Mouse (Mus musculus) midbrain, embryonic 11.5 days (tissue): ENCODE measurements around the gene Tgm5. TPM values are rescaled to one million over a fixed set of nuclear protein-coding genes. Genes with fewer than 3 reads are reported as not detected.

Experiments
- ATAC-seq: fragments of 200-750 bp; cut with Nextera tagmentation; 2 replicates; pipeline ENCODE4 v1.8.0; 2017; ENCODE audit warnings: moderate TSS enrichment, moderate library complexity; ENCODE audit not compliant: low FRiP score
- DNase-seq: peaks from one replicate; pipeline ENCODE4 v3.0.0; 2015; ENCODE audit warnings: low spot score; ENCODE audit errors: missing footprints
- H3K27ac ChIP-seq: fragments of 300-500 bp; sonication (generic); 2 replicates; pipeline ENCODE4 v1.5.1; 2014; ENCODE audit warnings: low read depth, low read length
- H3K27me3 ChIP-seq: fragments of 300-500 bp; sonication (generic); 2 replicates; pipeline ENCODE4 v1.6.1; 2014; ENCODE audit warnings: mild to moderate bottlenecking, low read length, moderate library complexity, mixed read lengths; ENCODE audit not compliant: control insufficient read depth, insufficient read depth
- H3K36me3 ChIP-seq: fragments of 300-500 bp; sonication (generic); 2 replicates; pipeline ENCODE4 v1.6.1; 2014; ENCODE audit warnings: mild to moderate bottlenecking, low read length, moderate library complexity, mixed read lengths; ENCODE audit not compliant: control insufficient read depth, insufficient read depth
- H3K4me1 ChIP-seq: fragments of 300-500 bp; sonication (generic); 2 replicates; pipeline ENCODE4 v1.6.1; 2014; ENCODE audit warnings: low read length; ENCODE audit not compliant: control insufficient read depth, insufficient read depth
- H3K4me2 ChIP-seq: fragments of 300-500 bp; sonication (generic); 2 replicates; pipeline ENCODE4 v1.6.1; 2014; ENCODE audit warnings: mild to moderate bottlenecking, moderate library complexity
- H3K4me3 ChIP-seq: fragments of 300-500 bp; sonication (generic); 2 replicates; pipeline ENCODE4 v1.5.1; 2014; ENCODE audit warnings: low read depth, low read length
- H3K9ac ChIP-seq: fragments of 300-500 bp; sonication (generic); 2 replicates; pipeline ENCODE4 v1.6.1; 2014; ENCODE audit warnings: low read length
- H3K9me3 ChIP-seq: fragments of 300-500 bp; sonication (generic); 2 replicates; pipeline ENCODE4 v1.6.1; 2016; ENCODE audit warnings: low read length; ENCODE audit not compliant: control insufficient read depth
- WGBS: fragments of 180-500 bp; shearing (Covaris S2); extraction: QIAGEN DNeasy Blood & Tissue Kit; methylation state at CpG from one replicate; pipeline ENCODE4 v1.1.7; 2014; 5-methylcytosine and 5-hydroxymethylcytosine counted together
- polyA plus RNA-seq: library from polyadenylated mRNA; unstranded; fragments of >200 nt; fragmentation: Nextera tagmentation; extraction: Ambion mirVana; gene quantifications from 2 replicates; pipeline ENCODE4 v1.2.1, GENCODE M21; 2014

Tgm5 gene
- polyA plus RNA-seq, 1 experiment from 2014 or later: not detected

- H3K27me3 ChIP-seq: no peaks in the 10 kb centered on the region
- H3K9ac ChIP-seq: no peak overlapping the region
- no peaks in the 10 kb centered on the region for H3K9me3 ChIP-seq
- peaks cover 6% of the 10 kb centered on the region; the same call in 1 of the 2 replicates for H3K36me3 ChIP-seq
- H3K4me1 ChIP-seq: no peaks in the 10 kb centered on the region
- no peak overlapping the region for H3K4me3 ChIP-seq
- no peak overlapping the region for H3K4me2 ChIP-seq
- 89% methylated on average over 1 of the region's 1 CpGs for WGBS
- no peak overlapping the region for H3K27ac ChIP-seq
- DNase-seq (no peak), ATAC-seq (no peak)
Measured at GRCm38 (mm10) chr2:121017151-121017550, 68.5 kb downstream of the Tgm5 start.

- Histone ChIP-seq H3K4me2 (no peak overlapping the region), H3K9ac (no peak overlapping the region), H3K4me3 (no peak overlapping the region), H3K27ac (no peak overlapping the region), H3K27me3 (no peaks in the 10 kb centered on the region), H3K36me3 (peaks cover 6% of the 10 kb centered on the region; the same call in 1 of the 2 replicates), H3K4me1 (no peaks in the 10 kb centered on the region), H3K9me3 (no peaks in the 10 kb centered on the region)
- no peak for DNase-seq
- no peak for ATAC-seq
- 89% methylated on average over 9 of the region's 9 CpGs for WGBS
Measured at GRCm38 (mm10) chr2:121016226-121016625, 69.4 kb downstream of the Tgm5 start.

- Histone ChIP-seq H3K4me3 (no peak overlapping the region), H3K27me3 (no peaks in the 10 kb centered on the region), H3K4me2 (no peak overlapping the region), H3K9ac (no peak overlapping the region), H3K9me3 (no peaks in the 10 kb centered on the region), H3K4me1 (no peaks in the 10 kb centered on the region), H3K36me3 (peaks cover 6% of the 10 kb centered on the region; the same call in 1 of the 2 replicates), H3K27ac (no peak overlapping the region)
- DNase-seq (no peak), ATAC-seq (no peak)
- WGBS: 76% methylated on average over 2 of the region's 2 CpGs
Measured at GRCm38 (mm10) chr2:121015507-121015906, 70.1 kb downstream of the Tgm5 start.

- Histone ChIP-seq H3K9me3 (no peaks in the 10 kb centered on the region), H3K36me3 (peaks cover 5% of the 10 kb centered on the region; the same call in 1 of the 2 replicates), H3K9ac (no peak overlapping the region), H3K4me2 (no peak overlapping the region), H3K27ac (no peak overlapping the region), H3K4me3 (no peak overlapping the region), H3K4me1 (peaks cover 10% of the 10 kb centered on the region; the same call in 1 of the 2 replicates), H3K27me3 (no peaks in the 10 kb centered on the region)
- no peak for DNase-seq
- 87% methylated on average over 9 of the region's 9 CpGs for WGBS
- no peak for ATAC-seq
Measured at GRCm38 (mm10) chr2:121012676-121013075, 73.0 kb downstream of the Tgm5 start.

- DNase-seq (no peak), ATAC-seq (no peak)
- Histone ChIP-seq H3K9me3 (no peaks in the 10 kb centered on the region), H3K4me3 (peak overlapping the region; percentile 76), H3K4me1 (peaks cover 10% of the 10 kb centered on the region; the same call in 1 of the 2 replicates), H3K4me2 (peak overlapping the region; percentile 74), H3K36me3 (no peaks in the 10 kb centered on the region), H3K27ac (no peak overlapping the region), H3K9ac (peak overlapping the region; percentile 72; the same call in 1 of the 2 replicates), H3K27me3 (no peaks in the 10 kb centered on the region)
- 31% methylated on average over 5 of the region's 5 CpGs for WGBS
Measured at GRCm38 (mm10) chr2:121009071-121009677, 76.5 kb downstream of the Tgm5 start.

GRCm38 (mm10) chr2:121008664-121009007 is 77.0 kb downstream of the Tgm5 start:
- Histone ChIP-seq H3K9me3 (no peaks in the 10 kb centered on the region), H3K4me3 (peak overlapping the region; percentile 76), H3K9ac (peak overlapping the region; percentile 72), H3K36me3 (no peaks in the 10 kb centered on the region), H3K4me2 (peak overlapping the region; percentile 74), H3K27ac (0 out of 2 replicates have a peak overlapping the region, but pooled peaks have one; percentile 22), H3K27me3 (no peaks in the 10 kb centered on the region), H3K4me1 (peaks cover 10% of the 10 kb centered on the region; the same call in 1 of the 2 replicates)
- no peak; the same call in 1 of the 2 replicates for ATAC-seq
- DNase-seq: no peak
- 2% methylated on average over 12 of the region's 12 CpGs for WGBS

- Histone ChIP-seq H3K36me3 (no peaks in the 10 kb centered on the region), H3K4me1 (peaks cover 10% of the 10 kb centered on the region; the same call in 1 of the 2 replicates), H3K4me2 (peak within 1 kb of the TSS; percentile 74), H3K9ac (peak within 1 kb of the TSS; percentile 72), H3K9me3 (no peaks in the 10 kb centered on the region), H3K4me3 (peak within 1 kb of the TSS; percentile 76), H3K27me3 (no peaks in the 10 kb centered on the region), H3K27ac (peak within 1 kb of the TSS; percentile 22; the same call in 1 of the 2 replicates)
- WGBS: 2% methylated on average over 34 of the region's 34 CpGs
- DNase-seq (peak; percentile 97), ATAC-seq (peak; percentile 97)
Measured at GRCm38 (mm10) chr2:121007925-121008663, 77.5 kb downstream of the Tgm5 start, which contains the start of gene Ccndbp1. TSS of gene Ccndbp1 (plus strand) at chr2:121008403.

GRCm38 (mm10) chr2:121006986-121007385 is 78.7 kb downstream of the Tgm5 start:
- H3K9me3 ChIP-seq: no peaks in the 10 kb centered on the region
- peaks cover 10% of the 10 kb centered on the region; the same call in 1 of the 2 replicates for H3K4me1 ChIP-seq
- DNase-seq: no peak
- H3K27ac ChIP-seq: no peak overlapping the region
- H3K9ac ChIP-seq: no peak overlapping the region
- 86% methylated on average over 1 of the region's 1 CpGs for WGBS
- H3K36me3 ChIP-seq: no peaks in the 10 kb centered on the region
- H3K27me3 ChIP-seq: no peaks in the 10 kb centered on the region
- H3K4me2 ChIP-seq: no peak overlapping the region
- H3K4me3 ChIP-seq: no peak overlapping the region
- no peak for ATAC-seq
